Mouse (Mus musculus) brown adipose tissue, adult 24 weeks (tissue): ENCODE results near the gene Kcnq5. TPM values are rescaled to one million over a fixed set of nuclear protein-coding genes. Genes with fewer than 3 reads are reported as not detected.
"Not testable (repeated sequence)": the region's sequence is repeated elsewhere in the genome, so short reads cannot be mapped to it uniquely, and the experiment has no call there.

Experiments used
- H3K27ac ChIP-seq: fragments of 200-500 bp; replicated peaks from 2 replicates; pipeline ENCODE4 v1.5.1; 2012; ENCODE audit warnings: low read depth, mild to moderate bottlenecking, low read length
- H3K4me1 ChIP-seq: fragments of 200-500 bp; 2 replicates; pipeline ENCODE4 v1.6.1; 2012; ENCODE audit warnings: low read length, mixed read lengths; ENCODE audit not compliant: control insufficient read depth, insufficient read depth, insufficient read length
- H3K4me3 ChIP-seq: fragments of 200-500 bp; 2 replicates; pipeline ENCODE4 v1.5.1; 2012; ENCODE audit warnings: low read depth, mild to moderate bottlenecking, low read length, moderate library complexity; ENCODE audit not compliant: insufficient read depth
- polyA plus RNA-seq: library from polyadenylated mRNA; stranded (reverse); fragments of >200 nt; gene quantifications from 2 replicates; pipeline ENCODE4 v1.2.4, GENCODE M21; 2012; ENCODE audit not compliant: missing spikeins, insufficient read depth, insufficient read length

Gene Kcnq5
- polyA plus RNA-seq, 1 experiment, result 0.48 TPM

- no peaks in the 10 kb centered on the region for H3K4me1 ChIP-seq
- no peak overlapping the region for H3K27ac ChIP-seq
- no peak overlapping the region for H3K4me3 ChIP-seq
These were observed 533.7 kb downstream of the Kcnq5 start for GRCm38 (mm10) chr1:21428079-21428478.

- Histone ChIP-seq H3K27ac (no peak overlapping the region), H3K4me3 (no peak overlapping the region), H3K4me1 (no peaks in the 10 kb centered on the region)
These were observed 536.1 kb downstream of the Kcnq5 start for GRCm38 (mm10) chr1:21425654-21426053.

GRCm38 (mm10) chr1:21419370-21419769, 542.4 kb downstream of the Kcnq5 start:
- no peak overlapping the region for H3K4me3 ChIP-seq
- H3K4me1 ChIP-seq, result no peaks in the 10 kb centered on the region
- H3K27ac ChIP-seq, result no peak overlapping the region

- Histone ChIP-seq H3K4me1 (no peaks in the 10 kb centered on the region), H3K4me3 (no peak overlapping the region), H3K27ac (no peak overlapping the region)
These were observed 549.6 kb downstream of the Kcnq5 start for GRCm38 (mm10) chr1:21412197-21412555.

GRCm38 (mm10) chr1:21411331-21412196, 550.2 kb downstream of the Kcnq5 start:
- Histone ChIP-seq H3K4me1 (no peaks in the 10 kb centered on the region), H3K27ac (no peak overlapping the region), H3K4me3 (no peak overlapping the region)

- H3K4me1 ChIP-seq, result no peaks in the 10 kb centered on the region
- H3K4me3 ChIP-seq, result no peak overlapping the region
- H3K27ac ChIP-seq, result no peak overlapping the region
These were observed 554.5 kb downstream of the Kcnq5 start for GRCm38 (mm10) chr1:21407266-21407665.

GRCm38 (mm10) chr1:21402804-21403203, 558.9 kb downstream of the Kcnq5 start:
- no peak overlapping the region for H3K27ac ChIP-seq
- no peaks in the 10 kb centered on the region for H3K4me1 ChIP-seq
- no peak overlapping the region for H3K4me3 ChIP-seq

GRCm38 (mm10) chr1:21391138-21391671, 570.5 kb downstream of the Kcnq5 start:
- Histone ChIP-seq H3K27ac (no peak overlapping the region), H3K4me1 (no peaks in the 10 kb centered on the region), H3K4me3 (no peak overlapping the region)

- H3K4me1 ChIP-seq, result no peaks in the 10 kb centered on the region
- no peak within 1 kb of the TSS for H3K27ac ChIP-seq
- no peak within 1 kb of the TSS for H3K4me3 ChIP-seq
These were observed 578.5 kb downstream of the Kcnq5 start, which contains the start of gene Khdc1b for GRCm38 (mm10) chr1:21383256-21383655. Gene Khdc1b, plus strand, starts transcription at chr1:21383556.

- not testable (repeated sequence) for H3K4me3 ChIP-seq, H3K4me1 ChIP-seq, H3K27ac ChIP-seq
These were observed 593.7 kb downstream of the Kcnq5 start, which contains the start of gene Khdc1c for GRCm38 (mm10) chr1:21368031-21368430. Gene Khdc1c, plus strand, starts transcription at chr1:21368331.

- no peaks in the 10 kb centered on the region for H3K4me1 ChIP-seq
- H3K27ac ChIP-seq, result no peak within 1 kb of the TSS
- H3K4me3 ChIP-seq, result no peak within 1 kb of the TSS
These were observed 612.4 kb downstream of the Kcnq5 start, which contains the start of gene Khdc1a for GRCm38 (mm10) chr1:21349341-21349740. Gene Khdc1a, plus strand, starts transcription at chr1:21349641.
